Mouse (Mus musculus): Measurements from ENCODE around the gene Wdfy1. TPM values are rescaled to one million over a fixed set of nuclear protein-coding genes. Genes with fewer than 3 reads are reported as not detected.
A peak's percentile ranks its signal among the peaks of the same experiment; 100 is the strongest.

Gene Wdfy1
- total RNA-seq, 2 experiments from 2014 or later = 56.1 to 59.6 TPM

DNA sequence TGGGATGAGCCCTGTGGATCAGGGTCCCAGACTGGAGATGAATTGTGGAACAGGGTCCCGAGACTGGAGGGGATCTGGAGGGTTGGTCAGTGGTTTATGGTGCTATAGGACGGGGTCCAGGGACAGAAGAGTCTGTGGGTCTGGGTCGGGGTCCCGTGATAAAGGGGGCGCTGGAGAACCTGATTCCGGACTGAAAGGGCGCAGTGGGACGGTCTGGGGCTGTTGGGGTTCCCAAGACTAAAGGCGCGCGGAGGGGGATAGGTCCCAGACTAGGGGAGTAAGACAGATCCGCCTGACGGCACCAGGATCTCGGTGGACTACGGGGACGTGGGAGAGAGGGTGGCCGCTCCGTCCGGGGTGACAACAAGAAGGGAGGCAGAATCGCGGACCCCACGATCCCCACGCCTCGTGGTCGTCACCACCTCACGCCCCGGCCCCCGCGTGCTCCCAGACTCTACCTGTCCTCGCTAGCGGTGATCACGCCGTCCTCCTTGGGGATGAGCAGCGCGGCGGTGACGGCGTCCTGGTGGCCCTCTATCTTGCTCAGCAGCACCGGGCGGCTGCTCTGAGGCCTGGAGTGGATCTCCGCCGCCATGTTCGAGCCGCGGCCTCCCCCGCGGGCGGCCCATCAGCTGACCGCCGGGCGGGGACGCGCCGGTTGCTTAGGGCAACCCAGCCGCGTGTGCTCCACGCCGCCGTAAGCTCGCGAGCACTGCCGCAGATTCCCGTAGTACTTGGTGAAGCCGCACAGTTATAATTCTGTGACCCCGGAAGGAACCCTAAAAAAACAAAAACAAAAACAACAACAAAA is 14.6 kb downstream of the Wdfy1 start:
- intact Hi-C loops (cut with DNase I) = no loop called here
- peak; percentile 84 for DNase-seq

DNA sequence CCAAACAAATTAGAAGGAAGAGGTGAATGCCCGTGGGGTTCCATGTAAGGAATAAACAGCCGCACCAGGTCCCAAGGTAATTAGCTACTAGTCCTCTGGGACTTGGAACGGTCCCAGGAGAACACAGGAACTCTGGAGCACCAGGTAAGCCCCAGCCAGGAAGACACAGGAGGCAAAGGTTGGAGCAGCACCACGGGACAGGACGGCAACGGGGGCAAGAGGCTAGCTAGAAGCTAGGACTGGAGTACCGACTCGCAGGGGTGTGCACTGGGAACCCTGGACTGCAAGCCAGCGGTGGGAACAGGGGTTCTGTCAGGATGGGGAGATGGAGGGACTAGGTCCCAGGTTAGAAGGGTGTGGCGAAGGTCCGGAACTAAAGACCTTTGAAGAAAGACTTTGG is 15.3 kb downstream of the Wdfy1 start:
- intact Hi-C loops (cut with DNase I) = no loop called here
- DNase-seq = peak; percentile 5

DNA sequence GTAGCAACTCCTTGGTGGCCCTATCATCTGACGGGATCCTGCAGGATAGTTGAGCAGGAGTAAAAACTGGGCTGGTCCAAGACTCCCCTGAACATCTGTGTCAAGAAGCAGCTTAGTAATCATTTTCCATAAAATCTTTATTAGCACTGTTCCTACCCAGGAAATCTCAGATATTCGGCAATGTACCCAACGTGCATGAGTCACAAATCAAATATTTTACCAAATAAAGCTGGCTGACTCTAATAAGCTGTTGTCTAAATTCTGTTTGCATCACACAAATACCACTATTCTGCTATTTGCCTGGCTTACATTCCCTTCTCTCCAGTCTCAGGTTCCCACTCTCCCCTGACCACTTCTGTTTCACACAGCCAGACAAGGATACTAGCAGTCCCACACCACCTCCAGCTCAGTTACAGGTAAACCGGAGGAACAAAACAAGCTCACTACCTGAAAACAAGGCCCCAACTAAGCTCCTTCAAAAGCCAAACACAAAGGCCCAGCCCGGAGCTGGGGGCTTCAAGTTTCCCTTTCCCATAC is 16.4 kb downstream of the Wdfy1 start:
- no peak for DNase-seq
- intact Hi-C loops (cut with DNase I) = no loop called here

DNA sequence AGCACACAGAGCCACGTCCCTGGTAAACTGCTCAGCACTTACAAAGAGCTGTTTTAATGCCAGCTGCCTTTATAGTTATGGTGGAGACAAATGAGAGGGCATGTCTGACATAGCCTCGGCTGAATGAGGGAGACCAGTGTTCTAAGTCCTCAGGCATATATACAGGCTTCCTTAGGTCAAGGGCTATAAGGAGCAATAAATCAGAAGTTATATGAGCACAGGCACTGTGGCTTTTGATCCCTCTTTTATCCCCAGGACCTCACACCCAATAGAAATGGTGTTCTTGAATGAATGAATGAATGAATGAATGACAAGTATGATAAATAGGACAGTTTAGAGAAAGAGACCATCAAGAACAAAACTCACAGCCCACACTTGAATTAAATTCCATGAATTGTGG is 16.9 kb downstream of the Wdfy1 start:
- intact Hi-C loops (cut with DNase I) = no loop called here
- DNase-seq = no peak

DNA sequence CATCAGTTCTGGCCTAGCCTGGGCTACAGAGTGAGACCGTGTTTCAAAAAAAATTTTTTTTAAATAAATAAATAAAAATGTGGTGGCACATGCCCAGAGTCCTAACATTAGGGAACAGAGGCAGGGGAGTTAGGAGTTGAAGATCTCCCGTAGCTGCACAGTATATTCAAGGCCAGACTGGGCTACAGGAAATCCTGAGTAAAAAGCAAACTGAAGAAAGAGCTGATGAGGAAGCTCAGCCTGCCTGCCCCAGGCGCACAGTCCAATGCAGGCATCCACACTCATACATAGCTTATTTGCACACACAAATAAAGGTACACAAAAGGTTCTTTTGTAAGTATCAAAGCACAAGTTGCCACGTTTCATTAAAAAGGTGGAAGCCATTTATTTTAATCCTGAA is 18.3 kb downstream of the Wdfy1 start:
- no peak for DNase-seq
- intact Hi-C loops (cut with DNase I) = no loop called here

DNA sequence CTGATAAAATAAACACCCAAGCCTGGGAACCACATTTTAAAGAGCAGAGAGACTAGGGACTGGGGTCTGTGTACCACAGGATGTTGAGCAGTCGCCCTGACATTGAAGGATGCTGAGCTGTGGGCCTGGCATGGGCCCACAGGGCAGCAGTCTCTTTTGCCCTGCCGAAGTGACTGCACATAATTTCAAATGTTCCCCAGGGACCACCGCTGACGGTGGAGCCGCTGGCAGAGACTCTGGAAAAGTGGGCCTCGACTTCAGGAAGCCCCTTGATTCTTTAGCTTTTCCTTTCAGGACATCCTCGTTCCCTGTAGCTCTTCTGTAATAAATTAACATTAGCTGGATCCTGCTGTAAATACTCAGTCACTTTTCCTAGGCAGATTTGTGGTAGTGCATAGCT is 18.8 kb downstream of the Wdfy1 start:
- DNase-seq = no peak
- intact Hi-C loops (cut with DNase I) = no loop called here

DNA sequence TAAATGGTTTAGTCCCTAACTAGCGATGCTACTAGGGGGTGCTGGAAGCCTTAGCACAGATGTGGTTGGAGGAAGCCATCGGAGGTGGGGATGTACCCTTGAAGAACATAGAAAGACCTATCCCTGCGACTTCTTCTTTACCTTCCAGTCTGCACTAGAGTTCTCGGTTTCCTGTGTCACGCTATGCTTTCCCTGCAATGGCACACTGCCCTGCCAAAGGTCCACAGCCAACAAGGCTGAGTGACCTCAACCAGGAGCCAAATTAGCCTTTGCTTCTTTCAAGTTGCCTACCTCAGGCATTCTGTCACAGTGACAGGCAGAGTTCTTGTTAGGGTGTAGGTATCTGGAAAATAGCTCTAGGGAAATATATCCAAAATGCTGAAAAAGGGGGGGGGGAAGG is 19.5 kb downstream of the Wdfy1 start:
- intact Hi-C loops (cut with DNase I) = no loop called here
- no peak for DNase-seq

DNA sequence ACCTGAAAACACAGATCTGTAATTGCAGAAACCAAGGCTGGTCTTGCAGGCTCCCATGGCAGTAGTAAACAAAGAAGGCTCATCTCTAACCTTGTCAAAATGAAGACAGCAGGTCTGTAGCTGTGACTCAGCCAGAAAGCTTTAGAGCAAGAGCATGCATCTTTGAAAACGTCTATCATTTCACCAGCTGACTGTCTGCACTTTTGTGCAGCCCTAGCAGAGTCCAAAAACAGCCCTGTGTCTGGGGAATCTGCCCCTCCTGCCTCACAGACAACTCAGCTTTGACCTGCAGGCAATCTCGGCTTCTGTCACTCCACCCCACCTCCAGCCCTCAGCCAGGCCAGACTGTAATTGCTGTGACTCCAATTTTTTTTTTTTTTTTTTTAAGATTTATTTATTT is 20.6 kb downstream of the Wdfy1 start:
- intact Hi-C loops (cut with DNase I) = no loop called here
- no peak for DNase-seq

DNA sequence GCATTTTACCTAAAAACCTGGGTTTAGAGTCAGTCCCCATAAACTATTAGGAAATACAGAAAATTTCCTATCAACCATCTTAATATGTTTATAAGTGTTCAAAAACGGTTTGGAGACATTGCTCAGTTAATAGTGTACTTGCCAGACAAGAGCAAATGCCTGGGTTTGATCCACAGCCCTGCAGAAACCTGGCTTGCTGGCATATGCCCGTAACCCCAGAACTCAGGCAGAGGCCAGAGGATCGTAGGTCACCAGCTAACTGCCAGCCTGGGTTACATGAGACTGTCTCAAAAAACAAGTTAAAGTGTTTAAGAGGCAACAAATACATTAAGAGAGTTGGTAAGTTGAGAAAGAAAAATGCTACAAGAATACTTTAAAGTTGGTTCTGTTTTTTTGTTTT is 21.0 kb downstream of the Wdfy1 start:
- DNase-seq = no peak
- intact Hi-C loops (cut with DNase I) = no loop called here

DNA sequence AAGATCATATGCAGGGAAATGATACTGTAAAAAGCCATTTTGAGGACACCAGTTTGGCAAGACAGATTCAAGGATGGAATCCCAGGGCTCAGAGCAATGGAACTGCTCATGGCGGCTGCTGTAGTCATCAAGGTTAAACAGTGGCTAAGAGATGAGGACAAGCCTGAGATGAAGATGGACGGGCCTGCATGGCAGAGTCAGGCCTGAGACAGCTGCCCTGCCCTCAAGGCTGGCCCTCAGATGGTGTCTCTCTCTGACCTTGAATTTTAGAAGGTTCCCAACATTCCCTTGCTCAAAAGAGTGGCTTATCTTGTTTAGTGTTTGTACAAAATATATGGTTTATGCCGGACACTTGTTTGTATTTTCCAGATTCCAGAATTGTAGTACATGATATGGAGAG is 22.5 kb downstream of the Wdfy1 start:
- intact Hi-C loops (cut with DNase I) = no loop called here
- DNase-seq = no peak

DNA sequence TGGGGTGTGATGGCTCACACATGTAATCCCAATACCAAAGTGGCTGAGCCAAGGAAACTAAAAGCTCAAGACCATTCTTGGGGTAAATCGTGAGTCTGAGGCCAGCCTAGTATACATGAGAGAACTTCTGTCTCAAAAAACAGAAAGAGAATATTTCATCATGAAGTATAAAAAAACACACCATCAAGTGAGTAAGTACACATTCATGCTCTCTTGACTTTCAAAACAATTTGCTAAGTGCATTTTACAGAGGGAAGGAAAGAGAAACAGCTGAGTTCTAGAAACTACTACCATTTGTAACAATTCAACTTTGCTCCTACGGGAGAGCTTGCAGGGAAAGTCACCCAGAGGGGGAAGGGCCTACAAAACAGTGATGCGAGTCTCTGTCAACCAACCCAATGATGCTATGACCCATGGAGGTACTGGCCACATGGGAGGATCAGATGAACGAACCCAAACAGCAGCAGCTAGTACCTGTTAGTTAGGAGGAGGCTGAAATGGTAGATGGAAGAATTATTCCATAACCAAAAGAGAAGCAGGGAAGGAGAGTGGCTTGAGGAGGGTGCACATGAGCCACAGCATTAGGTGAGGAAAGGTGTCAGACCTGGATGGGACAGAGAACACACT is 23.1 kb downstream of the Wdfy1 start:
- intact Hi-C loops (cut with DNase I) = no loop called here
- no peak for DNase-seq

DNA sequence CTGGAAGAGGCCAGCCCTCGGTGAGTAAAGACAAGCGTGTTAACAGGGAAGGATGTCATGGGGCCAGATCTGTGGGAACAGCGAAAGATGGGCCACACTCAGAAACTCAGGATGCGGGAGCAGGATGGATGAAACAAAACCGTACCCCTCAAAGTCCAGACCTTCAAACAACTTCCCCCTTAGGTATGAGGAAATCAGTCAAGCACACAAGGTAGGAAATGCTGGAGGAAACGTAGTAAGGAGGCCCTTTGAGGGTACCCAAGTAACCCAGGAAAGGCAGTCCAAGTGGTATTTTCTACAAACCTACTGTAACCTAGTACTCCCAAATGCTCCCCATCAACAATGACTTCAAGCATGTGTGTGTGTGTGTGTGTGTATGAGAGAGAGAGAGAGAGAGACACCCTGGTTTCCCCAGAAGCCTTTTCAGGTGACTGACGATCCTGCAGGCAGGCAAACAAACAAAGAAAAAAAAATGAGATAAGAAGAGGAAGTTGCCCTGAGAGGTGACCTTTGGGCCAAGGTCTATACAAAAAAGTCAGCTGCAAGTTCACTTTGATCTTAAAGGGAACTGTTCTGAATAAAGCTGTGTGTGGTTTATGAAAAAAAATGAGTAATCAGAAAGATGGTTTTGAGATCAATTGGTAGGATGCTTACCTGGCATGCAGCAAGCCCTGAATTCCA is 23.8 kb downstream of the Wdfy1 start:
- DNase-seq = no peak
- intact Hi-C loops (cut with DNase I) = no loop called here

DNA sequence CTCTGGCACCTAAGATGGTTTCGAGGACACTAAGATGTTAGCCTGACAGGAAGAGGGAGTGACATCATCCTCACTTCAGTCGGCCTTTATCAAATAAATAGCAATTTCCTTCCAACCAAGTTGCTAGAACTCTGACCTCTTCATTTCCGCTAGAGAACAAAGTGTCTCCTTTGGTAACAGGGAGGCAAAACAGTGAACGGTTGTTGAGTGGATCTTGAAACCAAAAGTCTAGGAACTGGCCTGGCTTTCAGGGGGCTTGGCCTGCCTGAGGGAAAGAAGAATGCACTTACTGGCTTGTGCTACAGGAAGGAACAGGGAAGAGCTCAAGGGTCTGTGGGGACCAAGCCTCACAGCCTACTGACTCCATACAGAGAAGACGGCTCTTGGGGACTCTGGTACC is 24.8 kb downstream of the Wdfy1 start:
- intact Hi-C loops (cut with DNase I) = no loop called here
- no peak for DNase-seq

DNA sequence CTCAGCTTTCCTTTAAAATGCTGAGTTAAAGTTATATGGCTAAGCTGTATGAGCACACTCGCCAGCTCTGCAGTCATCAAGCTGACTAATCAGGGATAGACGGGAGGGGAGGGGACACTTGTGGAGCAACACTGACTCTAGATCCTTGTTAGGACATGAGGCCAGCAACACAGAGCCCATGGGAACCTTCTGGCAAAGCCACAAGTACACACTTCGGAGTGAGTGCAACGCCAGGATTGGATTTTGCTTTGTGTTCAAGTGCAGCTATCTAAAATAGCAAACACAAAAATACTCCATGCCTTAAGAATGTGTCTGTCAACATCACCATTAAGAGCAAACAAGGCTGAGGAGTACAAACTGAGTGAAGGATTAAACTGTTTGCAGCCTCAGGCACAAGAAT is 29.9 kb downstream of the Wdfy1 start:
- DNase-seq = no peak
- intact Hi-C loops (cut with DNase I) = no loop called here

DNA sequence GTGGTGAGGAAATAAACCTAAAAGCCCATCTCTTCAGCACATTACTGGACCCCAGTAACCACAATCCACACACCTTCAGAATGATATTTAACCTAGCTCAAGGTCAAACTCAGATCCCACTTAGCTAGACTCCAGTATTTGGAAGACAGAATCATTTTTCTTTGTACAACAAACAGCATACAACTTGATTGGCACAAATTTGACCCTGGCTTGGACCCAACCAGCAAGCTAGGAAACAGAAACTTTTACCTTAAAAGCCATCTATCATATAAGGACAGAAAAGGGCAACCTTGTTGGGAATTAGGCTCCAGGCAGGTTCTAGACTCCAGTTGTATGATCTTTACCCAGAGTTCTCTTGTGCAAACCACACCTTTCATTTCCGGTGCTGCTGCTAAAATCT is 32.6 kb downstream of the Wdfy1 start:
- DNase-seq = no peak
- intact Hi-C loops (cut with DNase I) = no loop called here

DNA sequence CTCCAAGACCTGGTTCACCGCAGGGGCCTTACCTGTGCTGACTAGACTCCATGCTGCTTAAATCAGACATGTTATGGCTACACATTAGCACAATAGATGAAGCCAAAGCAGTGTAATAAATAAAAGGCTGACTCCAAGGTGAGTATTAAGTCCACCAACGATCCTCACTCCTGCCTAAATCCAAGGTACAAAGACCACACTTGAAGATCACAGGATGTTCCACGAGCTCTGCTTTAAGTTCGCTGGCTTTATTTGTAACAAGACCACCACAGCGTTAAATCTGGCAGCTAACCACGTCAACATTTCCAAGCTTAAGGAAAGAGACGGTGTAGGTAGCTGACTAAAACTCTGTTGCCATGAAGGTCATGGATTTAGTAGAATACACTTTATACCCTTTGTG is 33.0 kb downstream of the Wdfy1 start:
- DNase-seq = no peak
- intact Hi-C loops (cut with DNase I) = no loop called here

DNA sequence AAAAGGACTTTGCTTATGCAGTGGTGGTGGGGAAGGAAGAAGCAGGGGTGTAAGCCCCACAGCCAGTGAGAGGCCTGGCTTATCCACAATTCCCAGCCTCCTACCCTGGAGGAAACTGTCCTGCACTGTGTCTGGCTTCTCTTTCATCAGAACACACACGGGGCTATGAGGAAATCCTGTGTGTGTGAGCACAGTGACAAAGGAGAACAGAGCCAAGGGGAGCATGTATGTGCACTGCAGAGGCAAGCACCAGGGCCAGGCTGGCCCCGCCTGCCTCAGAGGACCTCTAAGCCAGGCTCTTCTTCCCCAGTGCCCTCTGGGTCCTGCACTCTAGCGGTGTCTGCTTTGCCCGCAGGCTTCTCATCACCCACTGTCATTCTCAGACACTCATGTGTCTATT is 34.9 kb downstream of the Wdfy1 start:
- intact Hi-C loops (cut with DNase I) = no loop called here
- DNase-seq = no peak

DNA sequence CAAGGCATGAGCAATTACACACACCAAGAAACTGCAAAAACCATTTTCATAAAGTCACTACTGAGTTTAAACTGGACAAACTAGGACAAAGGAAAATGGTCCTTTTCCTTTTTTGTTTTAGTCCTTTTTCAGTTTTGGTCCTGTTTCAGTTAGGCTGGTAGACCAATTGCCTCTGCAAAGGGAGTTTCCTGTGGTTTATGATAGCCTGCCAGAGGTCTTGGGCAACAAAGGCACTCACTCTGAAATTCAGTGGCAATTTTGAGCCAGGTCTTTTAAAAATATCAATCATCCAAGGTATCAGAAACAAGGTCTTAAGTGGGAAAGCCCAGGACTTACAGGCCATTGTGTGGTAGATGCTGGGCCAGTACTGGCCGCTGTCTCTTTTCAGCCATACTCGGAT is 36.2 kb downstream of the Wdfy1 start:
- intact Hi-C loops (cut with DNase I) = no loop called here

DNA sequence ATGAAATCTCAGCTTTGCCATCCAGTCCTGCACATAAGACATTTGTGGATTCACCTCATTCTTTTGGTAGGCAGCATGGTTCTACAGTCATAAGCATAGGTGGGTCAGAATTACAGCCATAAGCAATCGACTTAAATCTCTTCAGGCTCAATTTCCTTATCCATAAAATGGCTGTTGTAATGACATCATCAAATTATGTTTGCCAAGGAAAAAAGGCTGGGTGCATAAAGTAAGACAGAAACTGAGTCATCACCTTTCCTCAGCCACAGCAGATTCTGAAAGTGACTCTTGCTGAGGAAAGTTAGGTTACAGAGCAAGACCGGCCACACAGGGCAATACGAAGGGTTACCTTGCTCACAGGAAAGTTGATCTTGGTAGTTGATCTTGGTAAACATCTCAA is 39.5 kb downstream of the Wdfy1 start:
- no peak for DNase-seq
- intact Hi-C loops (cut with DNase I) = no loop called here

More for the DNA sequence above, 36.2 kb downstream of the Wdfy1 start:
- no peak for DNase-seq

DNA sequence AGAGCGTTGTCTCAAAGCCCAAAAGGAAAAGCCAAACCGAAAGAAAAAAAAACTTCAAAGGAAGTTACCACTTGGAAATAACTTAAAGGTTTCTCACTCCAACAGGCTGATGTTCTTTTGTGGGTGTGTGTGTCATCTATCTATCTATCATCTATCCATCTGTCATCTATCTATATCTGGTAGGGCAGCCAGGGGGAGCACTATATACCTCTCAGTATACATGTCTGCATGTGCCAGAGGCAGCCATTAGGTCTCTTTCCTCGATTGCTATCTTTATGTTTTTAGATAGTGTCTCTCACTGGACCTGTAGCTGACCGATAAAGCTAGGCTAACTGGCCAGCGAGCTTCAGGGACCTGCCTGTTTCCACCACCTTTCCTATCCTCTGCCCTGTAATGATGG is 41.1 kb downstream of the Wdfy1 start:
- intact Hi-C loops (cut with DNase I) = no loop called here
- no peak for DNase-seq

DNA sequence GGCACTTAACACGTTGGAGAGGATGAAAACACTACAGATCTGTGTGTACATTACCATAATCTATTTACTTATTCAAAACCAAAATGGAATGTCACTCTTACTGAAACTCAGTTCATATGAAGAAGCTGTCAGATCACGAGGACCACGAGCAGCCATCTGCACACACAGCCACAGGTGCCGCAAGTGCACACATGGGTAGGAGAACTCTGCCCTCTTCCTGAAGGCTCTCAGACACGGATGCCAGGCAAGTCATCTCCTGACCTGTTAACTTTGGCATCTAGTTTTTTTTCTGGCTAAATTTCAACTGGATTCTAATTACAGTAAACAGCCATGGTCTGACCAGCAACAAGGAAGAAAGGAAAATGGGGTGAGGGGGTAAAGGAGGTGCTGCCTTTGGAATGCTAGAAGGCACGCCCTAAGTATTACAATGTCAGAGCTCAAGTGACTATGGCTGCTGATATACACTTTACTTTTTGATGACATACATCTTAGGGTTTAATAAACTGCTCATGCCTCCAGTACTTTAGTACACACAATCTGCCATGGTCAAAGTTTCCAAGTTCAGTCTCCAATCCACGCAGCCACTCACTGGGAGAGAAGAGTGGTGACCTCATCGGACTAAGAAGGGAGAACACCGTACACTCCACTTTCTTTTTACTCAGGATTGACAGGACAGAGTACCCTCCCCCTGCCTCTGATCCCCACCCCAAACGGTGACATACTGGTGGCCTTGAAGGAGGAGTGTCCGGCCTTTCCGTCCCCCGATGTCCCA is 61.6 kb downstream of the Wdfy1 start:
- intact Hi-C loops (cut with DNase I) = no loop called here
- DNase-seq = no peak
